Mouse (Mus musculus): ENCODE measurements around the gene Cfap73. TPM values are rescaled to one million over a fixed set of nuclear protein-coding genes. Genes with fewer than 3 reads are reported as not detected.

Cfap73 gene
- polyA plus RNA-seq, 1 experiment from 2014 or later, result 1.2 TPM

GRCm38 (mm10) chr5:120644227-120644626 lies 10.2 kb upstream of the Cfap73 start:
- Histone ChIP-seq H3K4me2 (replicated peaks) (no peak overlapping the region), H3K4me3 (no peak overlapping the region), H3K9me3 (no peaks in the 10 kb centered on the region), H3K36me3 (no peaks in the 10 kb centered on the region), H3K9ac (replicated peaks) (no peak overlapping the region), H3K27me3 (peaks cover 14% of the 10 kb centered on the region), H3K27ac (replicated peaks) (no peak overlapping the region), H3K4me1 (peaks cover 15% of the 10 kb centered on the region)
- ATAC-seq (replicated peaks), result no peak
- WGBS, result 83% methylated on average over 3 of the region's 3 CpGs

- Histone ChIP-seq H3K36me3 (no peaks in the 10 kb centered on the region), H3K9me3 (no peaks in the 10 kb centered on the region), H3K4me1 (peaks cover 8% of the 10 kb centered on the region), H3K4me3 (no peak overlapping the region), H3K9ac (replicated peaks) (no peak overlapping the region), H3K27ac (replicated peaks) (no peak overlapping the region), H3K27me3 (peaks cover 7% of the 10 kb centered on the region; the same call in 1 of the 2 replicates), H3K4me2 (replicated peaks) (no peak overlapping the region)
- no peak for ATAC-seq (replicated peaks)
- WGBS, result 66% methylated on average over 14 of the region's 14 CpGs
Measured at GRCm38 (mm10) chr5:120643365-120644085, 9.5 kb upstream of the Cfap73 start.

GRCm38 (mm10) chr5:120640094-120640493 lies 6.1 kb upstream of the Cfap73 start:
- no peaks in the 10 kb centered on the region for H3K9me3 ChIP-seq
- no peaks in the 10 kb centered on the region for H3K36me3 ChIP-seq
- ATAC-seq (replicated peaks), result no peak
- WGBS, result 94% methylated on average over 7 of the region's 7 CpGs
- no peak overlapping the region for H3K27ac ChIP-seq (replicated peaks)
- H3K9ac ChIP-seq (replicated peaks), result no peak overlapping the region
- no peak overlapping the region for H3K4me2 ChIP-seq (replicated peaks)
- no peak overlapping the region for H3K4me3 ChIP-seq
- 0 out of 2 replicates have a peak, but pooled peaks cover 5% of the 10 kb centered on the region for H3K4me1 ChIP-seq
- H3K27me3 ChIP-seq, result no peaks in the 10 kb centered on the region

GRCm38 (mm10) chr5:120635633-120636032 lies 1.6 kb upstream of the Cfap73 start:
- no peaks in the 10 kb centered on the region for H3K27me3 ChIP-seq
- no peaks in the 10 kb centered on the region for H3K9me3 ChIP-seq
- H3K4me1 ChIP-seq, result no peaks in the 10 kb centered on the region
- WGBS, result 84% methylated on average over 5 of the region's 5 CpGs
- H3K4me2 ChIP-seq (replicated peaks), result no peak overlapping the region
- no peaks in the 10 kb centered on the region for H3K36me3 ChIP-seq
- no peak overlapping the region for H3K4me3 ChIP-seq
- no peak overlapping the region for H3K9ac ChIP-seq (replicated peaks)
- no peak for ATAC-seq (replicated peaks)
- H3K27ac ChIP-seq (replicated peaks), result no peak overlapping the region

GRCm38 (mm10) chr5:120634860-120635259 lies 825 bp upstream of the Cfap73 start:
- Histone ChIP-seq H3K9ac (replicated peaks) (no peak overlapping the region), H3K4me3 (no peak overlapping the region), H3K36me3 (no peaks in the 10 kb centered on the region), H3K27ac (replicated peaks) (no peak overlapping the region), H3K4me1 (no peaks in the 10 kb centered on the region), H3K9me3 (no peaks in the 10 kb centered on the region), H3K4me2 (replicated peaks) (no peak overlapping the region), H3K27me3 (no peaks in the 10 kb centered on the region)
- no peak for ATAC-seq (replicated peaks)
- WGBS, result 57% methylated on average over 5 of the region's 5 CpGs

GRCm38 (mm10) chr5:120631892-120632291 lies 2.1 kb downstream of the Cfap73 start:
- peaks cover 9% of the 10 kb centered on the region for H3K36me3 ChIP-seq
- H3K9ac ChIP-seq (replicated peaks), result no peak overlapping the region
- H3K27ac ChIP-seq (replicated peaks), result no peak overlapping the region
- no peaks in the 10 kb centered on the region for H3K9me3 ChIP-seq
- no peak for ATAC-seq (replicated peaks)
- H3K4me2 ChIP-seq (replicated peaks), result no peak overlapping the region
- H3K4me3 ChIP-seq, result no peak overlapping the region
- no peaks in the 10 kb centered on the region for H3K27me3 ChIP-seq
- WGBS, result 89% methylated on average over 5 of the region's 5 CpGs
- 0 out of 2 replicates have a peak, but pooled peaks cover 3% of the 10 kb centered on the region for H3K4me1 ChIP-seq

GRCm38 (mm10) chr5:120631128-120631527 lies 2.9 kb downstream of the Cfap73 start:
- no peak overlapping the region for H3K9ac ChIP-seq (replicated peaks)
- no peaks in the 10 kb centered on the region for H3K27me3 ChIP-seq
- no peaks in the 10 kb centered on the region for H3K9me3 ChIP-seq
- WGBS, result 9% methylated on average over 29 of the region's 29 CpGs
- 0 out of 2 replicates have a peak, but pooled peaks cover 3% of the 10 kb centered on the region for H3K4me1 ChIP-seq
- no peak overlapping the region for H3K4me3 ChIP-seq
- peaks cover 9% of the 10 kb centered on the region for H3K36me3 ChIP-seq
- ATAC-seq (replicated peaks), result no peak
- no peak overlapping the region for H3K27ac ChIP-seq (replicated peaks)
- peak overlapping the region; percentile 6; the same call in 1 of the 2 replicates for H3K4me2 ChIP-seq (replicated peaks)

DNA sequence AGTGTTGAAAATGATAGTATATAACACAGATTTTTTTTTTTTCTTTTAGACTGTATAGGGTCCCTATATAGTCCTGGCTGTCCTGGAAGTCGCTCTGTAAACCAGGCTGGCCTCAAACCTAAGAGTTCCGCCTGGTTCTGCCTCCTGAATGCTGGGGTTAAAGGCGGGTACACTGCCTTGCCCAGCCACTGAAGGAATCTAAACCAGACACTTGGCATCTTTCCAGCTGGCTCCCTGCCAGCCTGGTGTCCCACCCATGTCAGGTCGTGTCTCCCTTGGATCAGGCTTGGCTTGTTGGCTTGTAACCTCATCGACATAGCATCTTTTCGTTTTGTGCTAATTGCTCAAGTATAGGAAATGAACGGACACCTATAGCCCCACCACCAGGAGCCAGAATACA lies 5.4 kb downstream of the Cfap73 start:
- WGBS, result 54% methylated on average over 7 of the region's 7 CpGs
- no peak overlapping the region for H3K4me2 ChIP-seq (replicated peaks)
- no peak for ATAC-seq (replicated peaks)
- H3K27ac ChIP-seq (replicated peaks), result no peak overlapping the region
- 0 out of 2 replicates have a peak, but pooled peaks cover 3% of the 10 kb centered on the region for H3K4me1 ChIP-seq
- no peak overlapping the region for H3K4me3 ChIP-seq
- H3K27me3 ChIP-seq, result no peaks in the 10 kb centered on the region
- no peaks in the 10 kb centered on the region for H3K9me3 ChIP-seq
- no peak overlapping the region for H3K9ac ChIP-seq (replicated peaks)
- peaks cover 33% of the 10 kb centered on the region for H3K36me3 ChIP-seq

DNA sequence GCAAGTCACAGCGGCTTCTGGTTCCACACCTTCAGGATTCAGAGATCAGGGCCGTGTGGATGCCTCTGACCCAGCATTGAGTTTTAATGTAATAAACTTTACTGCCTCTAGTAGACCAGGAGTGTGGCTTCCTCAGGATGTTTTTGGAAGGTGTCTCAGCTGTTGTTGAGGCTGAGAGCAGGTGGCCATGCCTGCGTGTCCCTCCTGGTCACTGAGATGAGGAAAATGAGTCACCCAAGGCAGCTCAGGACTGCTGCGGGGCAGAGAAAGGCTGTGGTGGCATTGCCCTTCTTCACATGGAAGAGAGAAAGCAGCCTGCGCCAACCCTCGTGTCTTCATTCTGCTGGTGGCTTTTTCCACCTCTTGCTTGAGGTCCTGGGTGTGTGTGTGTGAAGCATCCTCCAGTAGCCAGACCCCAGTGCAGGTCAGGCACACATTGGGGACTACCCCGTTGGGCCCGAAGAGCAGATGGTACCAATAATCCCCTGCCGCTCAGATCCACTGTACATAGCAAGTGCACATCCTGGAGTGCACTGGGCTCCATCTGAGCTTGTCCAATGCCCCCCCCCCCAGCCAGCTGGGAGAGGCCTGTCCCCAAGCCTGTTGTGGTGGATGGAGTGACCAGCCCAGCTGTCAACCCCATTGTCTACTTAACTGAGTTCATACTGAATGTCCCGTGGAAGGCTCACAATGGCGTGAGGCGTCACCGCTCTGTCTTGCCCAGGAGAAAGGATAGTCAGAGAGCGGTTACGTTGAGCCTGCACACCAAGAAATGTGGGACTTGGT lies 6.3 kb downstream of the Cfap73 start:
- WGBS, result 87% methylated on average over 15 of the region's 15 CpGs
- Histone ChIP-seq H3K4me2 (replicated peaks) (no peak overlapping the region), H3K9ac (replicated peaks) (no peak overlapping the region), H3K36me3 (peaks cover 42% of the 10 kb centered on the region), H3K9me3 (no peaks in the 10 kb centered on the region), H3K27ac (replicated peaks) (no peak overlapping the region), H3K4me1 (0 out of 2 replicates have a peak, but pooled peaks cover 3% of the 10 kb centered on the region), H3K27me3 (no peaks in the 10 kb centered on the region), H3K4me3 (no peak overlapping the region)
- ATAC-seq (replicated peaks), result no peak

- H3K27ac ChIP-seq (replicated peaks), result no peak overlapping the region
- peaks cover 48% of the 10 kb centered on the region for H3K36me3 ChIP-seq
- no peak overlapping the region for H3K4me3 ChIP-seq
- H3K9ac ChIP-seq (replicated peaks), result no peak overlapping the region
- 25% methylated on average over 12 of the region's 19 CpGs for WGBS
- no peak; the same call in 1 of the 2 replicates for ATAC-seq (replicated peaks)
- no peaks in the 10 kb centered on the region for H3K9me3 ChIP-seq
- no peaks in the 10 kb centered on the region for H3K27me3 ChIP-seq
- H3K4me1 ChIP-seq, result peaks cover 13% of the 10 kb centered on the region; the same call in 1 of the 2 replicates
- no peak overlapping the region for H3K4me2 ChIP-seq (replicated peaks)
Measured at GRCm38 (mm10) chr5:120626399-120626798, 7.6 kb downstream of the Cfap73 start.

GRCm38 (mm10) chr5:120624427-120624826 lies 9.6 kb downstream of the Cfap73 start:
- Histone ChIP-seq H3K9ac (replicated peaks) (no peak overlapping the region), H3K27me3 (no peaks in the 10 kb centered on the region), H3K4me1 (peaks cover 13% of the 10 kb centered on the region; the same call in 1 of the 2 replicates), H3K27ac (replicated peaks) (no peak overlapping the region), H3K4me3 (no peak overlapping the region), H3K4me2 (replicated peaks) (no peak overlapping the region), H3K36me3 (peaks cover 65% of the 10 kb centered on the region), H3K9me3 (no peaks in the 10 kb centered on the region)
- ATAC-seq (replicated peaks), result no peak
- 87% methylated on average over 10 of the region's 10 CpGs for WGBS

DNA sequence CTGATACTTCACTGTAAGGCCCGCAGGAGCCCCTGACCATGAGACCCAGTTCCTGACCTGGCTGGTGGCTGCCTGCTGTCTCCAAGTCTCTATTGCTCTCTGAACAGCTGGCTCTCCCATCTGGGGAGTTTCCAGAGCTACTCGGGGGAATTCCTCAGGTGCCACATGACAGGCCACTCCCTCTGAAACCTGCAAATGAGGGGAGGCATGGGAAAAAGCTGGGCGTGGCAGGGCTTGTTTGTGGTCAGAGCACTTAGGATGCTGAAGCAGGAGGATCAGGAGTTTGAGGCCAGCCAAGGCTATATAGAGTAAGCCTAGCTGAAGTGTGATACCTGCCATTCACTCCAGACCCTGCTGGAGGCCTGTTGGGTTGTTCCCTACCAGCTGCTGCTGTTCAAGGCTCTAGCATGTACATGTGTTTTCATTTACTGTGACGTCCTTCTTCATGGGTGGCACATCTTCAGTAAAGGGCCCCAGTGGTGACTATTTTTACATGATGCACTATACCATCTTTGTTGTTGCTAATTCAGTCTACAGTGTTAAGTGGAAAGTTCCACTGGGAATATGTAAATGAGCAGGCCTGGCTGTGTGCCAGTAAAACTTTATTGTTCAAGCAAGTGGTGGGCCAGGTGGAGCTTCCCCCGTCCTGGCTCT lies 11.7 kb downstream of the Cfap73 start:
- Histone ChIP-seq H3K9me3 (no peaks in the 10 kb centered on the region), H3K4me2 (replicated peaks) (no peak overlapping the region), H3K4me1 (peaks cover 9% of the 10 kb centered on the region; the same call in 1 of the 2 replicates), H3K9ac (replicated peaks) (no peak overlapping the region), H3K27ac (replicated peaks) (no peak overlapping the region), H3K36me3 (peaks cover 69% of the 10 kb centered on the region), H3K27me3 (no peaks in the 10 kb centered on the region), H3K4me3 (no peak overlapping the region)
- no peak for ATAC-seq (replicated peaks)
- WGBS, result 56% methylated on average over 5 of the region's 5 CpGs

Data from forebrain, embryonic 15.5 days (tissue).